Mouse (Mus musculus) lung, embryonic 14.5 days (tissue): Measurements from ENCODE around the gene Akt1. TPM values are rescaled to one million over a fixed set of nuclear protein-coding genes. Genes with fewer than 3 reads are reported as not detected.

Experiments used
- ATAC-seq: fragments of 200-750 bp; cut with Nextera tagmentation; 2 replicates; pipeline ENCODE4 v1.8.0; 2017; ENCODE audit warnings: mild to moderate bottlenecking, moderate TSS enrichment, moderate library complexity; ENCODE audit not compliant: insufficient read depth
- DNase-seq: peaks from one replicate; pipeline ENCODE4 v3.0.0-alpha.2; 2015
- H3K27ac ChIP-seq: fragments of 300-500 bp; sonication (generic); 2 replicates; pipeline ENCODE4 v1.5.1; 2014; ENCODE audit warnings: low read depth, mild to moderate bottlenecking, moderate library complexity
- H3K27me3 ChIP-seq: fragments of 300-500 bp; sonication (generic); 2 replicates; pipeline ENCODE4 v1.6.1; 2014; ENCODE audit warnings: low read length, control low read depth; ENCODE audit not compliant: insufficient read depth
- H3K36me3 ChIP-seq: fragments of 300-500 bp; sonication (generic); 2 replicates; pipeline ENCODE4 v1.6.1; 2014; ENCODE audit warnings: control low read depth; ENCODE audit not compliant: insufficient read depth
- H3K4me1 ChIP-seq: fragments of 300-500 bp; sonication (generic); 2 replicates; pipeline ENCODE4 v1.6.1; 2014; ENCODE audit warnings: antibody characterized with exemption, control low read depth; ENCODE audit not compliant: insufficient read depth
- H3K4me2 ChIP-seq: fragments of 300-500 bp; sonication (generic); 2 replicates; pipeline ENCODE4 v1.6.1; 2014; ENCODE audit warnings: mild to moderate bottlenecking
- H3K4me3 ChIP-seq: fragments of 300-500 bp; sonication (generic); 2 replicates; pipeline ENCODE4 v1.5.1; 2014; ENCODE audit warnings: low read depth, low read length
- H3K9ac ChIP-seq: fragments of 300-500 bp; sonication (generic); 2 replicates; pipeline ENCODE4 v1.6.1; 2014
- H3K9me3 ChIP-seq: fragments of 300-500 bp; sonication (generic); 2 replicates; pipeline ENCODE4 v1.6.1; 2016; ENCODE audit warnings: low read depth, low read length, control low read depth
- CTCF ChIP-seq: IDR thresholded peaks from 2 replicates; pipeline ENCODE4 v1.5.1; 2016; ENCODE audit warnings: antibody characterized with exemption, low read depth
- WGBS: fragments of 180-500 bp; shearing (Covaris S2); extraction: QIAGEN DNeasy Blood & Tissue Kit; methylation state at CpG from one replicate; pipeline ENCODE4 v1.1.7; 2014; 5-methylcytosine and 5-hydroxymethylcytosine counted together
- microRNA-seq: library from miRNA; unstranded; fragments of <30 nt; microRNA quantifications from one replicate; pipeline ENCODE4, GENCODE M21; 2016; ENCODE audit warnings: borderline number of aligned reads
- polyA plus RNA-seq: library from polyadenylated mRNA; unstranded; fragments of >200 nt; fragmentation: Nextera tagmentation; extraction: Ambion mirVana; gene quantifications from 2 replicates; pipeline ENCODE4 v1.2.1, GENCODE M21; 2014

Gene Akt1
- polyA plus RNA-seq, 1 experiment from 2014 or later, result 166 TPM

DNA sequence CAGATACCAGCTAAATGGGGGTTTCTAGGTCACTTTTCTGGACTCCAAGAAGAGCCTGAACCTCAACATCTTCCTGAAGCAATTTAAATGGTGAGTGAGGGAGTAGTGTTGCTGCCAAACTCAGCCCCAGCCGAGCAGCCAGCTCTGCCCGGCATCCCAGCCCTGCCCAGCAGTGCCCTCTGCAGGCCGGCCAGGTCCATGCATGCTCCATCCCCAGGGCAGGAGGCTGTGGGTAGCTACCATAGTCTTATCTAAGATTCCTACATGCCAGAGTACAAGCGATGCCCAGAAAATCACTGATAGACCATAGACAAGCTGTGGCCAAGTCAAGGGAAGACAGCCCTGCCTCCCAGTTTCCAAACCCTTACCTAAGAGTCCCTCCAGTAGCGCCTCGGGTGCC is 68.9 kb downstream of the Akt1 start:
- Histone ChIP-seq H3K4me1 (no peaks in the 10 kb centered on the region), H3K9me3 (no peaks in the 10 kb centered on the region), H3K4me3 (no peak overlapping the region), H3K9ac (no peak overlapping the region), H3K4me2 (no peak overlapping the region), H3K27me3 (no peaks in the 10 kb centered on the region), H3K36me3 (peaks cover 5% of the 10 kb centered on the region; the same call in 1 of the 2 replicates), H3K27ac (no peak overlapping the region)
- DNase-seq (peak; percentile 78), ATAC-seq (peak; percentile 71)
- 47% methylated on average over 6 of the region's 6 CpGs for WGBS
- TF ChIP-seq CTCF, result peak; percentile 96

DNA sequence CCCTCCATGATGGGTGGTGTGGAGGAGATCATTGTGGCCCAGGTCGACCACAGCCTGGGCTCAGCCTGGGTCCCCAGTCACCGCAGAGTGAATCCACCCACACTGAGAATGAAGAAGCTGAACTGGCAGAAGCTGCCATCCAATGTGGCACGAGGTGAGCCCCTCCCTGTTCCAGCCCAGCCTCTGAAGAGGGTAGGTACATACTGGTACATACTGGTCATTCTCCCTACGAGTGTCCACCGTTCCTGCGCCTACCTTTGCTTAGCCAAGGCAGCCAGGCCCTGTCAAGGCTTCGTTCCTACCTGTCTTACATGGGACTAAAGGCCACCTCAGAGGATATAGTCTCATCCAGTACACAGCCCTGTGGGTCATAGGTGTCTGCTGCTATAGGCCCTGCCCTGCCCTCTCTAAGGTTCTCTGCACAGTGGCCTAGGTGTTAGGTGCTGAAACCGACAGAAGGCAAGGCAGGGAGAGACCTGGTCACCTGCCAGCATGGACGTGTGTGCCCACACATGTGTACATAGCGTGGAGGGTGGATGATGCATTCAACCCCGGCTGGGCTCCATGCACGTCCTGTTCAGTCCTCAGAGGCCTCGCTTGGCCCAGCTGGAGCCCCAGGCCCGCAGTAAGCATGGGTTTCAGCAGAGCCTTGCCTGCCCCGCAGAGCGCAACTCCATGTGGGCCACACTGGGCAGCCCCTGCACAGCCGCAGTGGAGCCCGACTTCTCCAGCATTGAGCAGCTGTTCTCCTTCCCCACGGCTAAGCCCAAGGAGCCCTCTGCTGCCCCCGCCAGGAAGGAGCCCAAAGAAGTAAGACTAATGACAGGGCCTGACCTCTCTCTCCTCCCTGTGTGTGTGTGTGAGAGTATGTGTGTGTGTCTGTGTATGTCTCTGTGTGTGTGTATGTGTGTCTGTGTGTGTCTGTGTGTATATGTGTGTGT is 69.7 kb downstream of the Akt1 start:
- no peaks in the 10 kb centered on the region for H3K27me3 ChIP-seq
- peak; percentile 77 for ATAC-seq
- H3K36me3 ChIP-seq, result peaks cover 5% of the 10 kb centered on the region; the same call in 1 of the 2 replicates
- 60% methylated on average over 20 of the region's 20 CpGs for WGBS
- DNase-seq, result peak; percentile 78
- no peaks in the 10 kb centered on the region for H3K9me3 ChIP-seq
- no peak overlapping the region for H3K9ac ChIP-seq
- no peak overlapping the region for H3K27ac ChIP-seq
- no peaks in the 10 kb centered on the region for H3K4me1 ChIP-seq
- no peak overlapping the region for H3K4me3 ChIP-seq
- H3K4me2 ChIP-seq, result no peak overlapping the region
- peak; percentile 54 for TF ChIP-seq CTCF

DNA sequence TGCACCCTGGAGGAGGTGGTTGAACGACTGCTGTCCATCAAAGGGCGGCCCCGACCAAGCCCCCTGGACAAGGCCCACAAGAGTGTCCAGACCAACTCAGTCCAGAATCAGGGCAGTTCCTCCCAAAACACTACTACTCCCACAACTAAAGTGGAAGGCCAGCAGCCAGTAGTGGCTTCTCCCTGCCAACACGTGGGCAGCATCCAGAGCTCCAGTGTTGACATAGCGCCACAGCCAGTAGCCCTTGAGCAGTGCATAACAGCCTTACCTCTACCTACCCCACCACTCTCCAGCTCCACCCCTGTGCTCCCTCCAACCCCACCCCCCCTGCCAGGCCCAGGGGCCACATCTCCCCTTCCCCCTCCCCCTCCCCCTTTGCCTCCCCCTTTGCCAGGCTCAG is 70.7 kb downstream of the Akt1 start:
- ATAC-seq (no peak), DNase-seq (no peak)
- Histone ChIP-seq H3K4me2 (no peak overlapping the region), H3K9ac (no peak overlapping the region), H3K4me3 (no peak overlapping the region), H3K9me3 (no peaks in the 10 kb centered on the region), H3K36me3 (no peaks in the 10 kb centered on the region; the same call in 1 of the 2 replicates), H3K27ac (no peak overlapping the region), H3K27me3 (no peaks in the 10 kb centered on the region), H3K4me1 (no peaks in the 10 kb centered on the region)
- 80% methylated on average over 5 of the region's 5 CpGs for WGBS
- TF ChIP-seq CTCF, result no peak

Small RNAs within 50 kb of the gene (microRNA-seq; reads per million reads assigned to microRNA genes)
- 1.7 reads per million for gene Mir6939

Other genes starting within 250 kb of the Akt1 start
- not detected in 2 replicates for gene A530016L24Rik, start 185.4 kb downstream of the Akt1 start, polyA plus RNA-seq
- gene Tmem179, start 158.1 kb downstream of the Akt1 start, polyA plus RNA-seq, result 0.12 and 0.32 TPM in 2 replicates
- 4.5 and 5.2 TPM in 2 replicates for gene Inf2, start 86.1 kb downstream of the Akt1 start, polyA plus RNA-seq
- 3.8 and 5.0 TPM in 2 replicates for gene Adssl1, start 54.8 kb downstream of the Akt1 start, polyA plus RNA-seq
- 253 and 291 TPM in 2 replicates for gene Siva1, start 30.2 kb downstream of the Akt1 start, polyA plus RNA-seq
- gene Zbtb42, start 3.9 kb upstream of the Akt1 start, polyA plus RNA-seq, result 6.7 and 9.0 TPM in 2 replicates
- 21.4 and 23.1 TPM in 2 replicates for gene Cep170b, start 45.6 kb upstream of the Akt1 start, polyA plus RNA-seq
- gene Pld4, start 85.8 kb upstream of the Akt1 start, polyA plus RNA-seq, result 9.3 and 10.9 TPM in 2 replicates
- gene Ahnak2, start 127.8 kb upstream of the Akt1 start, polyA plus RNA-seq, result 0.61 and 0.64 TPM in 2 replicates
- 4.3 and 5.1 TPM in 2 replicates for gene Clba1, start 134.1 kb upstream of the Akt1 start, polyA plus RNA-seq
- gene Cdca4, start 154.5 kb upstream of the Akt1 start, polyA plus RNA-seq, result 140 and 153 TPM in 2 replicates
- gene Gpr132, start 193.3 kb upstream of the Akt1 start, polyA plus RNA-seq, result 0.12 TPM in 1 of 2 replicates, not detected in the other